Mouse (Mus musculus): ENCODE results near the gene Psd4.

Gene Psd4

DNA sequence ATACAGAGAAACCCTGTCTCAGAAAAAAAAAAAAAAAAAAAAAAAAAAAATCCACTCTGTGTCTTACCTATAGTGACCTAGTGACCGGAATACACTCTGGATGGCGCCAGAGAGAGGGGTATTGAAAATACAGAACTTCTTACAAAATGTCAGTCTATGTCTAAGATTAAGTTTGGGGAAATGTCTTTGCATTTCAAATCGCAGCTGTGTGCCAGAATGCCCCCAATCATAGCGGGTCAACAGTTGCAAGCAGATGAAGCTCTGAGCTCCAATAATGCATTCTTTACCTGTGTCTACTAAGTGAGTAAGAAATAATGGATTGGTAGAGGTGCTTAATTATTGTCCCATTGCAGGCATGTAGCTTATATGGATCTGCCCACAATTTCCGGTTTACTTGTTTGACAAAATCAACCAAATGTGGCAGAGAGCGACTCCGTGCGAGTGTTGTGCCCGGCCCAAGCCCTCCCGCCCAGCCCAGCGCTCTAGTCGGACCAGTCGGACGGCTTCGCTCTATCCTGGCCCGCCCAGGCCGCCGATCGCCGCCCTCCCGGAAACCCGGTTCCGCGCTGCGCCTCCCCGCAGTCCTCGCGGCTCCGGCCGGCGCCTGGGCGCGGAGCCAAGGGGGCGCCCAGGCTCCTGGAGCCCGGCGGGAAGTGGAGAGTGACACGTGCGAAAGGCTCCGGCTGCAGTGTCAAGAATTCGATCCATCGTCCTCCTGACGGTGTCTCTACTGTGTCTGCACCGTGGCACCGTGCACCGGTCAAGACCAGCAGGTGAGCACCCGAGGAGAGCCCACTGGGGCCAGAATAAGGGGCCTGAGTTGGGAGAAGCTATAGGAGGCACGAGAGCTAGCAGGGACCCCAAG is at the start of gene Psd4:
Gene Psd4 (plus strand): TSS at position 551 of the 865 bp plus-strand sequence.
- peak; percentile 41 for ATAC-seq (ENCODE audit: low TSS enrichment)

DNA sequence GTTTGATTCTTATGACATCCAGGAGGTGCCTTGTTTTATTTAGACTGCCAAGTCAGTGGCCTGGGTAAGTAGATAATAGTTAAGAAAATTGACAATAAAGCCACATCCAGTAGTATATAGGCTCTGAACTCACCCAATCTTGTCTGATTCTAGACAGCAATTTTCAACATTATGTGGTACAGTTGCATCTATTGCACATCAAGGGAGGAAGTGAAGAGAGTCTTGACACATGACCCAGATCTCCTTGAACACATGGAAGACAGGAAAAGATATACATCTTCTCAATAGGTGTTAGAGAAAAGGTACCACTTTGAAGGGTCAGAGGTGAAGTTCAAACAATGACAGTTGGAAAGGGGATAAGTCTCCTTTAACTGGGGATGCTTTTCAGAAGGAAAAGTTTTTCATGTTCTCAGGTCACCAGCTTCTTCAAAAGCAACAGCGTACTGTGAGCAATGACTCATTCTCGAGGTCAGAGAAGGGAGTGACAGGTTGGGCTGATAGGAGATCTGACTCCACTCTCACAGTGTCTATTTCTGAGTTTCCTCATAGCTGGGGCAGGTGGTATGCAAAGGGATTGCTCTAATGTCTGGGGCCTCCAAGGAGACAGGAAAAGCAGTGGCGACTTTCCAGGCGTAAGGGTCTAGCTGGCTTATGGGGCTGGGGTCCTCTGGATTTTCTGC is 49.3 kb upstream of the Psd4 start:
- no peak for ATAC-seq (ENCODE audit: low TSS enrichment)

DNA sequence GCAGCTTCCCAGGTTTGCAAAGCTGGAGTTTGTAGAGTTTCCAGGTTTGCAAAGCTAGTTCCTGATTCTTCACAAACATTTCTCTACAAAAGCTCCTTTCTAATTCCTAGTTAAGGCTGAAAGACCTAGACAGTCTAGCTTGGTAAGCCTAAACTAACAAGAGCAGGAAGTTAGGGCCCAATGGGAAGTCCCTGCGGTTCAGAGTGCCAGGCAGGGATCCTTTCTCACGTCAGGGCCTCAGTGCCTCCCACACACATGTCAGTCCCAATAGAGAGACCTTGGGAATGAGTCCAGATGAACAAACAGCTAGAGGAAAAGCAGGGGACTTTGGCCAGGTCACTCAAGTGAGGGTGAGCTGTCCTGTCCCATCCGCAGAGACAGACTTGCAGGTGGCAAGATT is 32.0 kb upstream of the Psd4 start:
- no peak for ATAC-seq (ENCODE audit: low TSS enrichment)

DNA sequence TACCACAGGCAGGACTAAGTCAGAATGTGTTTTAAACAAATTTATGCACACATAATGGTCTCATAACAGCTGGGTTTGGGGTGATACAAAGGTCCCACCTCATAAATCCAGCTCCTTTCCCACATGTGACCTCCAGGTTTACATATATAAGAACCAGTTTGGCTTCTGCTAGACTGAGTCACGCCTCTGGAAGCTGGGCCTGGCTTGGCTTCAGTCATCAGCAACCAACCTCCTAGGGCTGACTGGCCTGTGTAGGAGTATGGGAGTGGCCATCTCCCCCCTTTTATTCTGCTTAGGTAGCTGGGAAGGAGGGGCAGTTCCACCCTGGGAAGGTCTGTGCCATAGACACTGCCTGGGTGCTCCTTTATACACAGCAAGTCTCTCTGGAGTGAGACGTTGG is 30.8 kb upstream of the Psd4 start, which contains the start of gene Il1rn:
Gene Il1rn (plus strand): TSS at position 309 of the 400 bp plus-strand sequence.
- ATAC-seq (ENCODE audit: low TSS enrichment): no peak

DNA sequence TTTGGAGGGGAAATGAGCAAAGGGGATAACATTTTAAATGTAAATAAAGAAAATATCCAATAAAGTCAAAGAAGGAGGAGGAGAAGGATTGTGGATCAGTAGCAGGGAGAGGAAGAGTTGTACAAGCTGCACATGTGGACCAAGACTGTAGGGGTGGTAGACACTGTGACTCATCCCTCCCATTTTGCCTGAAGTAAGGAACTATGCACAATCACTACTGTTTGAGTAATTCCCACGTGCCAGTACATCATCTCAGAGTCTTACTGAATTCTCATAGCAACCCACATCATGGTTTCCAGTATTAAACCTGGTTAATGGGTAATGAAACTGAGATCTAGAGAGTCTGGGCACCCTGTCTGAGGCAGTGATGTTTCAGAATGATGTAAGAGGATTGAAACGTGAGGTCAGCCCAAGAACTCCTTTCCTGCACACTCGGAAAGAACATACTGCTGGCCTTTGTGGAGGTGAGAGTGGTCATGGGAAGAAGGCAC is 25.9 kb upstream of the Psd4 start:
- no peak for ATAC-seq (ENCODE audit: low TSS enrichment)

DNA sequence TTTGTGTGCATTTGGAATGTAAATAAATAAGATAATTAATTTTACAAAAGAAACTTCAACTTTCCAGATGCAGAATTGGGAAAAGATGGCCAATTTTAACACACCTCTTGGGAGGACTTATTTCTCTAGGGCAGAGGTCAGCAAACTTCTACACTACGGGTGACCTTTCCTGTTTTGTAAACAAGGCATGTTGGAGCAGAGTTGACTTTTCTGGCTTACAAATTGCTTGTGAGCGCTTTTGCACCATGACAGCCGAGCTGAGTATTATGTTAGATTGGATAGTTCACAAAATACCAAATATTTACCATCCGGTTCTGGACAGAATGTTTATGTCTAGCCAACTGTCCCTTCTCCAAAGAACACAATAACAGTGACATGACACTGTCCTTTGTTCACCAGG is 22.8 kb upstream of the Psd4 start:
- no peak for ATAC-seq (ENCODE audit: low TSS enrichment)

DNA sequence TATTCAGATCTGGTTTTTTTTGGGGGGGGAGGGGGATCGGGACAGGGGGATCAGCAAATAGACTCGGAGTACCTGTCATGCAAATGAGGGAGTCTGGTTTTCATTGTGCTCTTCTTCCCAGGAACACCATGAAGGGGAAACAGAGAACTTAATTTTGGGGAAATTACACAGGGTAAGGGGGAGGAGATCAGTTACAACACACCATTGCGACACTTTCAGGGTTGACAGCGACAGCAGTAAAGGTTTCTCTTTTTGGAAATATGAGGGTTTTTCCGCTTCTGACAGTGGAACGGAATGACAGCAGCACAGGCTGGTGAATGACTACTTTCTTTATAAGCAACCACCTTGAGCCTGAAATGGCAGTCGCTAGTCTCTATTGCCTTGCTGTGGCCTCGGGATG is 22.3 kb upstream of the Psd4 start:
- no peak for ATAC-seq (ENCODE audit: low TSS enrichment)

DNA sequence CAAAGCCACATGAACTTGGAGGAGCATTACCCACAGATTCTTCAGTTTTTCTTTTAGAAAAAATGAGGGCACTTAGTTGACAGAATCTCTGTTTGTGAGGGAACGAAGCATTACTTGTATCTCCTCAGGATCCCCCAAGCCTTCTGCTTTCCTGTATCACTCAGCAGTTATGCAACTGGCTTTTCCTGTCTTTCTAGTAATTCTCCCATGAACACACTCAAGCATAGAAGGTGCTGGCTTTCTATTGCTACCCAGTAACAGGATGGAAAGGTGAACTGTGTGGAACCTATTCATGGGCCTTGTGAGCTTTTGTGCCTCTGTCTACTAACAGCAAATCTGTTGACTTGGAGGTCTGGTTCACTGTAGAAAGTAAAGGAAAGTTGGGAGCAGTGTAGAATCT is 19.5 kb upstream of the Psd4 start:
- no peak for ATAC-seq (ENCODE audit: low TSS enrichment)

DNA sequence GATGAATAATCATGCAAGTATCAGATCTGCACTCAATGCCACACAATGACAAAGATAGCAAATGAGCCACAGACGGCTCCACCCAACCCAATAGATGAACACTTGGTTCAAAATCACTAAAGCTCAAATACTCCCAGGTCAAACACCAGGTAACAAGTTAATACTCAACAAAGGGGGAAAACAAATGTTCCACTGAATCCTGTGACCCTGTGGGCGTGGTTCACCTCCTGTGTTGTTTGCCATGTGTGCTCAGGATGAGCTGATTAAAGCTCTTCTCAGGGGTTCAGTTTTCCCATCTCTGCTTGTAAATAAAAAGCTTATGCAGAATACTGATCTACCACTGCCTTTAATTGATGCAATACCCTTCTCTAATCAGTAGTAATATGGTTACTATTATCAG is 16.2 kb upstream of the Psd4 start:
- ATAC-seq (ENCODE audit: low TSS enrichment): no peak

DNA sequence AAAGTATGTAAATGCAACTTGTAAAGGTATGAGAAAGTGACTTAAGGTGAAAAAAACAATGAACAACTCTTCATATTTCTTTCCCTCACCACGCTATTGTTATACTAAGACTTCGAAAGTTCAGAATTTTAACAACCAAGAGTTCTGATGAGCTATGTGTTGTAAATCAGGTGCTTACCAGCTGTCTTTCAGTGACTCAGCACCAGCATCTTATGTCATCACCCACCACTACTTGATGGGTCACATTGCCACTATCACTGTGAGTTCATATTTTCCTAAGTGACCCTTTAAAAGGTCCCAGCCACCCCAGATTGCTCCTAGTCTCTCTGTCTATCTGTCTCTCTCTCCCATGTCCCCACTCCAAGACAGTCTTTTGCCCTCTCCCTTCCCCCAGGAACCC is 14.3 kb upstream of the Psd4 start:
- ATAC-seq (ENCODE audit: low TSS enrichment): no peak

DNA sequence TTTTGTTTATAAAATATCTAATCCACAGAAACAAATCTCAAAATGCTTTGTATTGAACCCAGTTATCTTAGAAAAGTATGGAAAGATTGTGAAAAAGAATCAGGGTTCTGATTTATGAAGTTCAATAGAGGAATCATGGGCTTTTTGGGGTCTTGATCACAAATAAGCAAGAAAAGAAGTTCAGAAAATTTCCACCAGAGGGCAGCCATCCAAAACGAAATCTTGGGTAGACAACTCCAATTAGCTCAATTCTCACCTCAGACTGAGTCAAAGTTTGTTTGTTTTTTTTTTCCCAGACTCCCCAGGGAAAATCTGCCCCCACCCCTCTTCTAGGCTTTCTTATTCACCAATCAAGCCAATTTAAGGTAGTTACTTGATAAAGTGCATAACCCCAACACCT is 9.7 kb upstream of the Psd4 start:
- ATAC-seq (ENCODE audit: low TSS enrichment): no peak

DNA sequence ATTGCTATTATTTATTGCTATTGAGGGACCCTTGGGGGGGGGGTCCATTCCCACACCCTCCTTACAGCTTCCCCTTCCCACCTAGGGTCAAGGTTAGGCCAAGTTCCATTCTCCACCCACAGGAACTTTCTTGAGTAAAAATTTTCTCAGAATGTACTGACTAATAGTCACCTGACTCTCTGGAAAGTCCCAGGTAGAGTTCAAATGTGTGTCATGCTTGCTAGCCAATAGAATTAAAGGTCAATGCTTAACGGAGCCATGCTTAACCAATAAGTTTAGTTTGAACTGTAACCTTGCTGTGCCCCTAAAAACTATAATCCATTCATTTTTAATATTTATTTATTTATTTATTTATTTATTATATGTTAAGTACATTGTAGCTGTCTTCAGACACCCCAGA is 8.0 kb upstream of the Psd4 start:
- no peak for ATAC-seq (ENCODE audit: low TSS enrichment)

DNA sequence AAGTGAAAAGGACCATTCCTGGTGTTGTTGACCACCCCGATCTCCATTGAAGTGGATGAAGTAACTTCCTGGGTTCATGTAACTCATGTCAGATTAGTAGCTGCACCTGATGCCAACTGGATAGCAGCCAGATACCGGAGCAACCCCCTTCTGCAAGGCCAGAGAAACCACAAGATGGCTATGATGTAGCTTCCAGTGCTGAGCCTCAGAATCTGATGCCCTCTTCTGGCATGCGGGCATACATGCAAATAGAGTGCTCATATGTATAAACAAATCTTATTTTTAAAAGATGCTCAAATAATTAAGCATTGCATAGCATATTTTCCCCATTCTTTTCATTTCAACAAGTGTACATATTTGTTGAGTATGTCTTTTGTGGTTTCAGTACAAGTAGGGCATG is 3.6 kb upstream of the Psd4 start:
- ATAC-seq (ENCODE audit: low TSS enrichment): no peak

DNA sequence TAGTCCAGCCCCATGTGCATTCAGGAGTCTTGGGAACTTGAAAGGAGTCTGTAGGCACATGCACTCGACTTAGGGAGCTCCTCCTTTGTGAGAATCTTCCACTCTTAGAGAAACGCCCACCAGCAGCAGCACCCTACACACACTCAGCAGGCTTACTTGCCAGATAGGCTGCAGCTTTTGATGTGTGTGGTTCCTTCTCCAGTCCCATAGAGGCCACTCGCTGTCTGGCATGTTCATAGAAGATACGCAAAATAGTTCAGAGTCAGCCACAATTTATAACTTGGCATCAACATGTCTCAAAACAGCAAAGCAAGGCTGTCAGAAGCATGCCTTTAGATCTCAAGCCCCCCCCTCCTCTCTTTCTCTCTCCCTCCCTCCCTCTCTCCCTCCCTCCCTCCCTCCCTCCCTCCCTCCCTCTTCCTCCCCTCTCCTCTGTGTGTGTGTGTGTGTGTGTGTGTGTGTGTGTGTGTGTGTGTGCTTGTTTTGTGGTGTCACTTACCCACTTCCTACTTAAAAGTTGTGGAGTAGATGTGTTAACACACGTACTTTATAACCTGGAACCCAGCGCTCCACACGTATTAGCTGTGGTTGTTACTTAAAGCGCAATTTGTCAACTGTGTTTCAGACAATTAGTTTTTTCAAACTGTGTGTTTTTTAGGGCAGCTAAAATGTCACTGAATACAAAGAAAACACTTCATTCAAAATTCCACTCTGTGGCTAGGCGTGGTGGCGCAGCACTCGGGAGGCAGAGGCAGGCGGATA is 985 bp upstream of the Psd4 start:
- no peak for ATAC-seq (ENCODE audit: low TSS enrichment)

DNA sequence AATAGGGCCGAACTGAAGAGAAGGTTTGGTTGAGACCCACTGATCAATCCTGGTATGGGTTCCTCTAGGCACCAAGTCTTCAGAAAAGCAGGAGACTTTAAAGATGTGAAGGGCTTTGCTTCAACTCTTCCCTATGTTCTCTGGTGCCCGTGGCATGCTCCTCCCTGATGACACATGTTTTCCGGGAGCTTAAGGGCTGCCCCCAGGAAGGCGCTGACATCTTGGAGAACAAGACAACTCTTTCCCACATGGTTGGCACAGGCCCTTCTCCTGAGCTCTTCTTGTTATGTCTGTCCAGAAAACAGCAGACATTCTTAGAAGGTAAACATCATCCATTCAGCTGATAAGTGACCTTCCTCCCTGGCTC is 498 bp downstream of the Psd4 start:
- no peak for ATAC-seq (ENCODE audit: low TSS enrichment)

DNA sequence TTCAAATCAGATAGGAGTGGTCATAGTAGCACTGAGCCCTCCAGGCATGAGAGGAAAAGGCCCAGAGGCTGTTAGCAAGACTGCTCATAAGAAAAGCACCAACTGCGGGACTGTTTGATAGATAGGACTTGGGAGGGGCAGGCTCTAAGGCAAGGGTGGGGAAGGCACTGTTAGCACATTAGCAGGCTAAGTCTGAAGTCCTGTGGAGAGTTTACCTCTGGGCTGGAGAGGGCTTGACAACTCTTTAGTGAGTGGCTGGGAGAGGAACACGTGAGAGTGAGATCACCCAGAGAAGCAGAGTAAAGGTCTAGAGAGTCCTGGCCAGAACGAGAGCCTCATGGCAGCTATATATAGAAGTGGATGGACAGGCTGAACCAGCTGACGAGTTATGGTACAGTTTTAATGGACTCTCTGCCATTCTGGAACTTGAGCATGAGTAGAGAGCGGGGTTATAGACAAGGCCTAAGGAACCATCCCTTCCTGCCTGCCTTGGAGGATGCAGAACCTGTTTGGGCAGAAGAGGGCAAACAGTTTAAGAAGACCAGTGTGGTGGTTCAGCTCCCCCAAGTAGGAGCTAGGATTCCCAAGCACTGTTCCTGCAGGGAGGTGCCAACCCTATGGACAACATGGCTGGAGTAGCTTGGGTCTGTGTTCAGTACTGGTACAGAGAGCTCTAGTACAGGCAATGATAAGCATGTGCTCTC is 11.5 kb downstream of the Psd4 start:
- no peak for ATAC-seq (ENCODE audit: low TSS enrichment)

DNA sequence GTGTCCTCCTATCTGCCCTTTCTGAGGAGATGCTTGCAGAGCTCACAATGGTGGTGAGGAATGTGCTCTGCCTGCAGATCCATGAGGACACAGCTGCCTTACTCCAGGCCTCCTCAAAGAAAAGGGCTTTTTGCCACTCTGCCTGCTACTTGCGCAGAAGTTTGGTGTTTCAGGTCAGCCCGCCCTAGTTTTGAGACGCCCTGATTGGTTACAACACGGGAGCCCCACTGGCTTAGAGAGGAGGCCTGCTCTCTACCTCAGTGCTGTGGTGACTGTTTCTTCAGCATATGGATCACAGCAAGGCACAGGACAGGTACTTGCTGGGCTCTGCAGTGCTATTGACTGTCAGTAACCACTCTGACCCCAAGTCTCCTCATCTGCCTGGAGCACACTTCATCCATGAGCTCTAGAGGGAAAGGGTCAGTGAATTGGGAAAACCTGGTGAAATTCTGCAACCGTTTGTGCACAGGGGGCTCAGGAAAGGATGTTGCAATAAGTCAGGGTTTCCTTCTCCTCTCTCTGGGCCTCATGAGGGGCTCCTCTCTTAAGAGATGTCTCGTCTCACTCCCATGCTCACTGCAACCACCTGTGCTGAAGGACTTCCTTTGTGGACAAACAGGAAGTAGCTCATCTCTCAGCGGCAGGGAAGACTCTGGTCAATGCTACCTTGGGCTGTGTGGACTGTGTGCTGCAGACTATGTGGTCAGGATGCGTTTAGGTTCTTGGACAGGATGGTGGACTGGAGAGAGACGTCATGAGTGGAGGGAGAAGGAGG is 15.3 kb downstream of the Psd4 start:
- ATAC-seq (ENCODE audit: low TSS enrichment): no peak

DNA sequence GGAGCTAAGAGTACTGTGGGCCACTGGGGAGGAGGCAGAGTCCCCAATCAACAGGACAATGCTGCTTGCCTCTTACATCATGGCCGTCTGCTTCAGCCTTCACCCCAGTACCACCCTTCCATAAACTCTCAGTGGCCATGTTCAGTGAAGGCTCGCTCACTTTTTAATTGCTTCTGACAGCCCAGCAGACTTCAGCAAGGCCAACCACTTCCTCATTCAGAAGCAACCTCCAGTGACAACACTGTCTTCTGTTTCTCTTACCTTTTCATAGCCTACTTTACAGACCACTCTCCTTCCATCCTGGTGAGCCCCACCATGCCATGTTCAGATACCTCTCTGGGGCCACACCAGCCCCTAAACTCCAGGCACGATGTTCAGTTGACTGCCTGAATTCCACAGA is 16.3 kb downstream of the Psd4 start:
- no peak for ATAC-seq (ENCODE audit: low TSS enrichment)

DNA sequence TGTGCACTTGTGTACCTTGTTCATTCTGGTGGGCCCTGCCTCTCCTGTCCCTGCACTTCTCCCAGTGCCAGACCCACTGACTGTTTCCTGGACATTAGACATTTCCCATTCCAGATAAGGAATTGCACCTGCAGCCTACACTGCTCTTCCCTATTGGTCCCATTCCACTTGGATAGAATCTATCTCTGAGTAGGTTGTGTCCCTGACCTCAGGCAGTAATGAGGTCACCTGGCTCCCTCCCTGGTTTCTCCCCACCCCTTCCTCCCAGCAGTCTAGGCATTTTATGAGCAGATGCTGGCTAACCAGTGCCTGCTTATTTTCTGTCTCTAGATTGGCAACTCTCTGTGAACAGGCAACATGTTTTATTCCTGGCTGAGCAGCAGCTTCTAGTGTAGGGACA is 17.0 kb downstream of the Psd4 start:
- no peak for ATAC-seq (ENCODE audit: low TSS enrichment)

DNA sequence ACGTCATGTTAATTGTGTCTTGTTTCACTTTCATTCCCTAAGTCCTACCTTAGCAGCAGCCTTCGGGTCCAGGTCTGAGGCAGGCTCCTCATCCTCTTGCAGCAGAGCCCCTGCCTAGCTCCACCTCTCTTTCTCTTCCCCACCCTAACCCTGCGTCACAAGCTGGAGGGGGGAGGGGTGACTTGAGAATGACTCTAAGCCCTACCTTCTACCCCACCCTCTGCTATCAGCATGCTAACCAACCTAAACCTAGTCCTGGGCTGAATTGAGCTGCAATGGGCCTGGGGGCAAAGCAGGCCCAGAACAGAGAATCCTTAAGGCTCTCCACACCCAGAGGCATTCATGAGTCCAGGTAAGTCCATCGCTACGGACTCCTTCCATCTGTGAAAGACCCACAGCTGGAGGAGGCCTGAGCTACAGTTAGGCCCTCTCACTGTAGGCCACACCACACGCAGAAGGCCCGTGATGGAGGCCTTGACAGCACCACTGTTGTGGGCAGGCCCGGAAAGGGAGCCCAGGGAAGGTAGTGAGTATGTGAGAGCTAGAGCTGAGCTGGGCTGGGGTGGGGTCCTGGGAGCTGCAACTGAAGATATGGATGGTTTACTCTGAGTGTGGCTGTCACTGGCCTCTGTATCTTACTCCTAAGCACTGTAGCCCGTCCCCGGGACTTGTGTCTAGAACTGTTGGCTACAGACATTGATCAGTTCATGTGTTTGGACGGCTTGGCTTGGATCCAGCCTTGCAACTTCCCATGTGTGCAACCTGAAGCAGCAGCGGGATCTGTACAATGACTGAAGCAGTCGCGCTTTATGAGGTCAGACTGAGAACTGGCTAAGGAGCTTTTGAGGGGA is 18.0 kb downstream of the Psd4 start:
- ATAC-seq (ENCODE audit: low TSS enrichment): no peak

Data from frontal cortex, adult (tissue).